In genomic region chr7:44311713-44312304, GRCm38 (mm10) we compare ENCODE assay signal across 9 mouse cellular contexts. TPM values are rescaled to one million over a fixed set of nuclear protein-coding genes. Genes with fewer than 3 reads are reported as not detected.
DNase-seq lines count a peak whose midpoint lies in the region; ATAC-seq and TF ChIP-seq lines count a peak whose summit lies in the region.
"Had no signal": no experiment of that assay in that cellular context is flagged by ENCODE, and none has a peak within 500 bp of the region (broad histone marks: within the 10 kb centered on the region; RNA-seq: fewer than 3 reads in every experiment).

No protein-coding gene starts in this region.

- H3K4me2 ChIP-seq in lung, embryonic 14.5 days, result peak overlapping the region; percentile 92

- no peaks in the 10 kb centered on the region for H3K4me1 ChIP-seq in lung, embryonic 14.5 days (ENCODE audit: insufficient read depth)

- peaks cover 19% of the 10 kb centered on the region for H3K27me3 ChIP-seq in lung, embryonic 14.5 days (ENCODE audit: insufficient read depth, low read length)
- no peaks in the 10 kb centered on the region for H3K27me3 ChIP-seq in splenic B cell, adult 2 months (ENCODE audit: control insufficient read depth, insufficient read depth, low read length, poor library complexity, severe bottlenecking)

- H3K27ac ChIP-seq in lung, embryonic 14.5 days (ENCODE audit: low read depth), result no peak overlapping the region
- H3K27ac ChIP-seq: liver, embryonic 13.5 days had no signal

- H3K4me3 ChIP-seq in lung, embryonic 14.5 days (ENCODE audit: low read depth, low read length), result no peak overlapping the region

- no peaks in the 10 kb centered on the region for H3K9me3 ChIP-seq in lung, embryonic 14.5 days (ENCODE audit: low read depth, low read length)
- H3K9me3 ChIP-seq: liver, embryonic 13.5 days had no signal

- no peak for ATAC-seq in CD4-positive, CD25-positive, alpha-beta regulatory T cell, adult 4 months
- peak; percentile 46 to 55; a peak in 3 of 4 replicates for ATAC-seq in hematopoietic stem cell, adult 5-6 weeks (replicated peaks in 1 of 2; ENCODE audit: insufficient read depth in 1 of 2, low FRiP score in 2 of 2, low TSS enrichment in 1 of 2, low read depth in 1 of 2, poor library complexity in 2 of 2, severe bottlenecking in 2 of 2)
- no peak for ATAC-seq in lung, embryonic 14.5 days (ENCODE audit: insufficient read depth)

- DNase-seq in CD4-positive, CD25-positive, alpha-beta regulatory T cell, adult 2 months (ENCODE audit: low read depth, low spot score), result peak; percentile 10
- DNase-seq in A20 (ENCODE audit: low read depth, low spot score), result peak; percentile 48
- DNase-seq in lung, embryonic 14.5 days, result no peak
- DNase-seq in splenic B cell, adult 2 months (ENCODE audit: low read depth, low spot score), result peak; percentile 94
- no peak for DNase-seq in retina, postnatal 1 day
- no peak for DNase-seq in frontal cortex, postnatal 36 days (ENCODE audit: low spot score in 2 of 2)
- DNase-seq: liver, embryonic 13.5 days had no signal

- H3K36me3 ChIP-seq in lung, embryonic 14.5 days (ENCODE audit: insufficient read depth), result no peaks in the 10 kb centered on the region
- H3K36me3 ChIP-seq in splenic B cell, adult 2 months (ENCODE audit: control insufficient read depth, insufficient read depth, low read length, poor library complexity, severe bottlenecking), result peaks cover 2% of the 10 kb centered on the region; the same call in 1 of the 2 replicates
- H3K36me3 ChIP-seq: liver, embryonic 13.5 days had no signal

- H3K9ac ChIP-seq in lung, embryonic 14.5 days, result no peak overlapping the region
- H3K9ac ChIP-seq: liver, embryonic 13.5 days had no signal

- WGBS in lung, embryonic 14.5 days, result 19% methylated on average over 6 of the region's 6 CpGs

- TF ChIP-seq CTCF in lung, embryonic 14.5 days (IDR thresholded peaks at IDR 0.05; ENCODE audit: low read depth), result no peak; the same call in 1 of the 2 replicates

RNA-seq across cellular contexts. Expression of gene Shank1, which starts 1.8 kb away (rescaled TPM):
- under 1 TPM; 0.12 to 0.58 TPM for polyA plus RNA-seq in CD4-positive, CD25-positive, alpha-beta regulatory T cell, adult 4 months (2017; shearing (Covaris generic))
- total RNA-seq in hematopoietic stem cell, adult 5-6 weeks (2017), result not detected in 2 replicates
- 1.3 and 1.6 TPM in 2 replicates for polyA plus RNA-seq in lung, embryonic 14.5 days (2014; fragmentation: Nextera tagmentation; extraction: Ambion mirVana)

RNA-seq across cellular contexts. Expression of gene Clec11a, which starts 5.1 kb away (rescaled TPM):
- polyA plus RNA-seq in CD4-positive, CD25-positive, alpha-beta regulatory T cell, adult 4 months (2017; shearing (Covaris generic)), result under 1 TPM; 0.35 to 0.66 TPM
- 1.5 and 4.2 TPM in 2 replicates for total RNA-seq in hematopoietic stem cell, adult 5-6 weeks (2017)
- polyA plus RNA-seq in lung, embryonic 14.5 days (2014; fragmentation: Nextera tagmentation; extraction: Ambion mirVana), result 1.8 TPM in 2 replicates

RNA-seq across cellular contexts. Expression of gene Gm15517, which starts 50.6 kb away (rescaled TPM):
- polyA plus RNA-seq in CD4-positive, CD25-positive, alpha-beta regulatory T cell, adult 4 months (2017; shearing (Covaris generic)), result not detected
- not detected in 2 replicates for total RNA-seq in hematopoietic stem cell, adult 5-6 weeks (2017)
- polyA plus RNA-seq in lung, embryonic 14.5 days (2014; fragmentation: Nextera tagmentation; extraction: Ambion mirVana), result not detected in 2 replicates
- polyA plus RNA-seq: liver, embryonic 13.5 days had no signal

RNA-seq across cellular contexts. Expression of gene Acp4, which starts 54.6 kb away (rescaled TPM):
- not detected for polyA plus RNA-seq in CD4-positive, CD25-positive, alpha-beta regulatory T cell, adult 4 months (2017; shearing (Covaris generic))
- total RNA-seq in hematopoietic stem cell, adult 5-6 weeks (2017), result 0.74 TPM in 1 of 2 replicates, not detected in the other
- 0.11 TPM in 1 of 2 replicates, not detected in the other for polyA plus RNA-seq in lung, embryonic 14.5 days (2014; fragmentation: Nextera tagmentation; extraction: Ambion mirVana)
- polyA plus RNA-seq: liver, embryonic 13.5 days had no signal

Comparison
In these comparisons a context has a peak if more than half of its experiments do, and no peak if none do; other contexts are left out.
1. DNase-seq: peak in CD4-positive, CD25-positive, alpha-beta regulatory T cell, adult 2 months (single experiment), A20 (single experiment) and splenic B cell, adult 2 months (single experiment); none in lung, embryonic 14.5 days (single experiment), retina, postnatal 1 day (single experiment) and frontal cortex, postnatal 36 days (0 of 2).
2. ATAC-seq: peak in hematopoietic stem cell, adult 5-6 weeks (2 of 2); none in CD4-positive, CD25-positive, alpha-beta regulatory T cell, adult 4 months (single experiment) and lung, embryonic 14.5 days (single experiment).